Mouse (Mus musculus) liver, adult 2 months (tissue): ENCODE results near the gene Apoe.

ENCODE experiments used
- CTCF ChIP-seq: fragments of 200-500 bp; IDR thresholded peaks from 2 replicates; pipeline ENCODE4 v1.5.1; 2011; ENCODE audit warnings: low read depth, low read length, control low read depth
- POLR2A ChIP-seq: fragments of 200-500 bp; IDR thresholded peaks from 2 replicates; pipeline ENCODE4 v1.6.1; 2011; ENCODE audit warnings: low read length, control low read depth; ENCODE audit not compliant: insufficient read depth; ENCODE audit errors: extremely low read depth

- no peak for TF ChIP-seq CTCF
- TF ChIP-seq POLR2A = no peak
These were observed 13.4 kb upstream of the Apoe start for GRCm38 (mm10) chr7:19712414-19712813.
